Mouse (Mus musculus): Measurements from ENCODE around the gene Pdk2.

Gene Pdk2

GRCm38 (mm10) chr11:95041139-95041609 lies at the start of gene Pdk2:
Gene Pdk2 (minus strand): TSS chr11:95041354.
- DNase-seq (ENCODE audit: low spot score in 2 of 2): peak; percentile 91

DNA sequence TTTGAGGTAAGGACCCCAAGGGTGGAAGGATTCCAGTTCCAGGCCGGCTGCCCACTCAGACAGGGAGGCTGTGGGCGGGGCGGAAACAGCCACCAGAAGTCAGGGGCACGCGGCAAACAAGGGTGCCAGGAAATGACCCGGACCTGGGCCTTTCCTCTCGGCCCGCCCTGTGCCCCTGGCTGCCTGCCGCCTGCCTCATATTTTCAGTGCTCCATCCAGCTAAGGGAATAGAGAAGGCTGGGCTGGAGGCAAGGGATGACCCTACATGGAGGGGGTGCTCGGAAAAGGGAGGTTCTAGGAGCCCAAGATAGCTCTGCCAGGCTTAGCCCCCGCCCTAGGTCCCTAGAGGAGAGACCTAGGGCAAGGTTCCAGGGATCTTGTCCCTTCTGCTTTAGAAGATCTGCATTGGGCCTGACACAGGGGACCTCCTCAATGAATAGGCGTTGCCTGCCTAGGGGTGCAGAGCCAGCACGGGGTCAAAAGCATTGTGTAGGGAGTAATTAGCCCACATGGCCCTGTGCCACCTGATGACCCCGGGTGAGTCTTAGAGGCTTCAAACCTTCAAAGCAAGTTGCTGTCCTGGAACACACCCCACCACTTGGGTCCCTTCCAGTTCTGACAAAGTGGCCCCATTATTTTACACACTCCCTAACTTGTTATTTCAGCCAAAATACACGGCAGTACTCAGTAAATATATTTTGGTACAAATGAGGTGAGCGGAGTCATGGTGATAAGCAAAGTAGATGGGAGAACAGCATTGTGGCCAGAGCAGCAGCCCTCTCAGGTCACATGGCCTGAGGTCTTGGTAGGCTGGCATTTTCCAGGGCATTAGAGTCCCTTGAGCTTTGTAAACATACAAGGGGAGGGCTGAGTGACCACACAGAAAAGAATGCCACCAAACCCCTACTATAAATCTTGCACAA lies 48.0 kb upstream of the Pdk2 start:
- DNase-seq (ENCODE audit: low spot score in 2 of 2): no peak

DNA sequence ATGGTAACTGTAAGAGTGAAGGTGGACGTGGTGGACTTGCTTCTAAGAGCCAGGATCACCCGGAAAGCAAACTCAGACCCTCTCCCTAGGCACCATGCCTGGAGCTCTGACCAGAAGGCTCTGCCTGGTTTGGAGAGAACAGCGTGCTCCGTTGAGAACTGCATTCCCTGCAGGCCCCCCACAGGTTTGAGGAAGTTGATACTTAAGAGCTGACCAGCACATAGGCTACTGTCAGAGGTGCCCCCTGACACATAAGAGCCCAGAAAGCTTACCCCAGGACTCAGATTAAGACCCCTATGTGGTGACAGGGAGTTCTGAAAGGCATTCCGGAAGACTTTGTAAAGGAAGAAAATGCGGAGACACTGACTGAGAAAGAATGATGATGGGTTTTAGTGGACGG lies 47.1 kb upstream of the Pdk2 start:
- no peak for DNase-seq (ENCODE audit: low spot score in 2 of 2)

DNA sequence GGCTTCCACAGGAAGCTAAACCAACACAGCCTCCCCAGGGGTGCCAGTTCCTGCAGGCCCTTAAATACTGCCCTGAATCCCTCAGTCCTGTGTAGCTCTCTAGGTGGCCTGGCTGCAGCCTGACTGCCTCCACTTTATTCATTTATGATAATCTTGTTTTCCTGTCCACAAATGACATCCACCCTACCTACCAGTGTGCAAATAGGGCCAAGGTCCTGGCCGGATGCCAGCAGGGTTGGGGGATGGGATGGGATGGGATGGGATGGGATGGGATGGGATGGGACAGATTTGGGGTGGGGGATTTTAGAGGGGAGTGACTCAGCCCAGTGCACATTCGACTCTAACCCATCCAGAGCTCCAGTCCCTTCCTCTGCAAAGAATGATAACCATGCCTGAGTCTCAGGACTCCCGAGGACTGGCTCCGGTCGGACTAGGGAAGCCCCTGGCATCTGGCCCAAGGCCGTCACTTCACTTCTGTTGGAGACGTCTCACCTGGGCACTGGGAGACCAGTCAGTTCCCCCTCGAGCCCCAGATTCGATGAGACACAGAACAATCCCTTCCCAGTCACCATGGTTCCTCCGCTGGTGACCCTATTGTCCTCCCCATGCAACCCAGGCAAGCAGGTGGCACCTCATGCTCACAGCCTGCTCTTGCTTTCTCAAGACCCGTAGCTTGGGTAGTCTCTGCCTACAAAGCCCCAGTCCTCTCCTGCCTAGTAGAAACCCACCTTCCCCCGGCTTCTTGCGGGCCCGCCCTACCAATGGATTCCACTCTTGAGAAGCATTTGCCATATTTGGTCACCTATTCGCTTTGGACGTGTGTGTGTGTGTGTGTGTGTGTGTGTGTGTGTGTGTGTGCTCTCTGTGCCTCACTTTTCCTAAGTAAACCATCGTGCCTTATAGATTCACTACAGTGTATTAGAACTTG lies 46.4 kb upstream of the Pdk2 start:
- no peak for DNase-seq (ENCODE audit: low spot score in 2 of 2)

- no peak for DNase-seq (ENCODE audit: low spot score in 2 of 2)
Observed at GRCm38 (mm10) chr11:95086229-95086628, 45.1 kb upstream of the Pdk2 start.

- DNase-seq (ENCODE audit: low spot score in 2 of 2): no peak
Observed at GRCm38 (mm10) chr11:95085710-95086109, 44.6 kb upstream of the Pdk2 start.

DNA sequence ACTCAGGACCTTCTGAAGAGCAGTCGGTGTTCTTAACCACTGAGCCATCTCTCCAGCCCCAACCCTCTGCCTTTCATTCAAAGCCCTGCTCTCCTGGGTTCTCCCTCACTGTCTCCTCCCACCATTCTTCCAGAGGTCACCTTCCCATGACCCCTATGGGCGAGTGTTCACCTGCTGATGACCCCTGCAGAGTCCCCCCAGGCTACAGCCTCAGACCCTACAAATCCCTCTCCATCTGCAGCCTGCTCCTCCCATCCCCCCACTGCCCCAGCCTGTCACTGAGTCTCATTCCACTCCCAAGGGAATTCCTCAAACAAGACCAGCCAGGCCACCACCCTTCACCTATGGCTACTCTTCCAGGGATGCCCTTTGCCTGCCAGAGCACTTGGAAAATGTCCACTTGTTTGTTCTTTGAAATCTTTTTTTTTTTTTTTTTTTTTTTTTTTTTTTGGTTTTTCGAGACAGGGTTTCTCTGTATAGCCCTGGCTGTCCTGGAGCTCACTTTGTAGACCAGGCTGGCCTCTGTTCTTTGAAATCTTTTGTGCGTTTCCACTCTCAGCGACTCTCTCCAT lies 43.7 kb upstream of the Pdk2 start:
- no peak for DNase-seq (ENCODE audit: low spot score in 2 of 2)

DNA sequence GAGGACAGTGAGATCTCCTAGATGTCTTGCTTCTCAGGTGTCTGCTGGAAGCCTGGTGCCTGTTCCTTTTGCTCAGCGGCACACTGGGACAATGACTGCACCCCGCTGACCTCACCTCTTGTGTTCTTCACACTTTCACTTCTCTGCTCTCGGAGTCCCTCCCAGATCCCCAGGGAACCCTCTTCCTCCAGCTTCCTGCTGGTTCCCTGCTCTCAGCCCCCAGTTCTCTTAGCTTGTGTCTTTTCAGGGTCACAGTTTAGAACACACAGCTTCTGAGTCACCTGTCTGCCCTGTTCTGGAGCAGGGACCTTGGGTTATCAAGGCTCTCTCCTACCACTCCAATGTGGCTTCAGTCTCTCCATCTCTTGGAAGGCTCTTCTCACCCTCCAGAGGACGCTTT lies 43.0 kb upstream of the Pdk2 start:
- no peak for DNase-seq (ENCODE audit: low spot score in 2 of 2)

- no peak for DNase-seq (ENCODE audit: low spot score in 2 of 2)
Observed at GRCm38 (mm10) chr11:95082896-95083295, 41.7 kb upstream of the Pdk2 start.

DNA sequence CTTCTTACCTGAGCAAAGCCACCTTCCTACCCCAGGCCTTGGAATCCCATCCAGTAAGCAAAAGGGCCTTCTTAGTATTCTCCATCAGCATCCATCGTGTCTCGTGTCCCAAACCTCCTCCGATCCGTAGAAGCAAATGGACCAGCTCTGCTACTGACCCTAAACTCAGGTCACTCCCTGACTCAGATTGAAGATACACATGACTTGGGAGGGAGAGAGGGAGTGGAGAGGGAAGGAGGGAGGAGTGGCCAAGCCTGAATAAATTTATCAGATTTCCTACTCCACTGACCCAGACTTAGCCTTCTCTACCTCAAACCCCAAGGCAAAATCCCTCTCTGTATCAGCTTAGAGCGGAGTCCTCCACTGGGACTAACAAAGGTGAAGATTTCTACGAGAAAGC lies 39.6 kb upstream of the Pdk2 start:
- DNase-seq (ENCODE audit: low spot score in 2 of 2): no peak

DNA sequence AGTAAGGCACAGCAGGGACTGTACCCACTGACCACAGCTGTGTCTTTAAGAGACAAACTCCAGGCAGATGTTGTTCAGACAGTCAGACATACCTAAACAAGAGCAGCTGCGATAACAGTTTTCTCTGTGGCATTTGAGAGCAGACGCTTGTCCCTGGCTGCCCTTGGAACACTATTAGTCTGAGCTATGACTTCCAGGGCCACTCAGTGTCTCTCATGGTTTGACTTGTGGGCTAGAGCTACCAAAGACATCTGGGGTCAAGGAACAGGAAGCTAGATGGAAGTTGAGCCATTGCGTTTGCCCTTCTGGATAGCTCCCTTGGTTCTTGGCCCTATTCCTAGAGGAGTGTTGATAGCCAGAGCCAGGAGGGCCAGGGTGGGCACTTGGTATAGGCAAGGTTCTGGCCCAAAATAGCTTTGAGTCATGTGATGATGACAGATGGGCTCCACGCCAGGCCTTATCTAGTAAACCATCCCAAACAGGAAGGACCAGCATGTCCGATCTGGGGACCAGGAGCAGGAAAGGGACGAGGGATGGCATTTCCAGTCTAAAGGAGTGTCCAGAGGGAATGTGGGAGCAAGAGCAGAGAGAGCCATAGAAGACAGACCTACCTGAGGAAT lies 38.2 kb upstream of the Pdk2 start:
- DNase-seq (ENCODE audit: low spot score in 2 of 2): no peak

DNA sequence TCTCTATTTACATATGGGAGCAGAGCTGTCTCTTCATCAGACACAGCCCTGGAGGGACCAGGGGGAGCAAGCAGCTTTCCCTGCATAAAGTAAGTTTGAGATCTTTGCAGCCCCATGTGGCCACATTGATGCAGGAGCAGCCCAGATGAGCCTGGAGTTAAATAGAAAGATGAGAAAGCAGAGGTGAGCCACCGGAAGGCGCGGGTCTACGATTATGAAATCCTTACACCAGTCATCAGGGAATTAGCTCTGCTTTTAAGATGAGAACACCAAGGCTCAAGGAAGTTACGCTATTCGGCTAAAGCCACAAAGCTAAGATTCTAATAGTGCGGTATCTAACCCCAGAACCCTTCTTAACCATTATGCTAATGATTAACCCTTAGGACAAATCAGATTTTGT lies 36.8 kb upstream of the Pdk2 start:
- DNase-seq (ENCODE audit: low spot score in 2 of 2): no peak

GRCm38 (mm10) chr11:95076536-95077111 lies 35.5 kb upstream of the Pdk2 start, which contains the start of gene Itga3:
Gene Itga3 (minus strand): TSS chr11:95076801.
- peak in 1 of 2 experiments; percentile 14 for DNase-seq (ENCODE audit: low spot score in 2 of 2)

GRCm38 (mm10) chr11:95076041-95076535 lies 34.9 kb upstream of the Pdk2 start:
- DNase-seq (ENCODE audit: low spot score in 2 of 2): peak; percentile 41 to 51

GRCm38 (mm10) chr11:95075197-95076040 lies 34.3 kb upstream of the Pdk2 start:
- no peak for DNase-seq (ENCODE audit: low spot score in 2 of 2)

DNA sequence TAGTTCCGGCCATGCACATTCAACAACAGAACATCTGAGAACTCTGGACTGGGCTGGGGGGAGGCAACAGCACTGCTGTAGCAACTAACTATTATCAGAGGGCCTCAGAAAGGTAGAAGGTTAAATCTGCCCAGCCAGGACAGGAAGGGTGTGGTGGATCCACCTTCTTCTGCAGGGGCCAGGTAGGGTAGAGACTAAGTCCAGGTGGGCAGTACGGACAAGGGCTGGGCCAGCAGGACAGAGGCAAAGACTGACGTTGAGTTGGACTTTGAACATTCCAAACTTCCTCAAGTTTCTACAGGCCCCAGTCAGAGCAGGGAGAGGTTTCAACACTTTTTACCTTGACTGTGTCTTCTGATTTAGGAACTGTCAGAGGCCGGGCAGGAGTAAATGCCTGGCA lies 33.5 kb upstream of the Pdk2 start:
- DNase-seq (ENCODE audit: low spot score in 2 of 2): no peak

DNA sequence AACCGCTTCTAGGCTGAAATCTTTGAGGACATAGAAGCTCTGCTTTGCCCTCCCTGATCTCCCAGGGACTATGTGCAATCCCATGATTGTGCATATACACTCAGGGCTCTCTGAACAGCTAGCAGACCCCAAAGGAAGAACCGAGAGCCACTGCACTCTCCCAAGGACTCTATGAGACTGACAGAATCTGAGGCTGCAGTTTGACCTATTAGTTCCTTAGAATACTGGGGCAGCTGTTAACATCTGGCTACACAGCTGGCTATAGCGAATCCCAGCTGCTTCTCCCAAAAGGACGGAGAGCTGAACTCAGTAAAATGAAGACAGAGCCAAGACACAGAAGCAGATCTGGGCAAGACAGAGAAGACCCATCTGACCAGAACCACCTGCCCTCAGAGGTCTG lies 32.7 kb upstream of the Pdk2 start:
- DNase-seq (ENCODE audit: low spot score in 2 of 2): no peak

DNA sequence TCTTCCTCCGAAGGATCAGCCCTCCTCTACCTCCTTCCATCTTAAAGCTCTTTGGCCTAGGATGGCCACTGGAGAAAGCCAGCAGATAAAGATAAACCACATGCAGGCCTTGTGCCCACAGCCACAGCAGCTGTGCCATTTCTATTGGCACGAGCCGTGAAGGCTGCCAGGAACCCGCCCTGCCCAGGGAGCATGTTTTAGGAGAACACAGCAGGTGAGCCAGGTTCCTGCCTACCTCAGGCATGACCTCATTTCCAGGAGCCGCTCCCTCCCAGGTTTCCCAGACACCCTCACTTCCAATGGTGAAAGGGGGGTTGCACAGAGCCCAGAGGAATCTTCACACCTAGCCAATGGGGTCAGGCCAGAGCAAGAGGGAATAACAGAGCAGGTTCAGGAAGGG lies 31.6 kb upstream of the Pdk2 start:
- no peak for DNase-seq (ENCODE audit: low spot score in 2 of 2)

GRCm38 (mm10) chr11:95072136-95072535 lies 31.0 kb upstream of the Pdk2 start:
- DNase-seq (ENCODE audit: low spot score in 2 of 2): no peak

DNA sequence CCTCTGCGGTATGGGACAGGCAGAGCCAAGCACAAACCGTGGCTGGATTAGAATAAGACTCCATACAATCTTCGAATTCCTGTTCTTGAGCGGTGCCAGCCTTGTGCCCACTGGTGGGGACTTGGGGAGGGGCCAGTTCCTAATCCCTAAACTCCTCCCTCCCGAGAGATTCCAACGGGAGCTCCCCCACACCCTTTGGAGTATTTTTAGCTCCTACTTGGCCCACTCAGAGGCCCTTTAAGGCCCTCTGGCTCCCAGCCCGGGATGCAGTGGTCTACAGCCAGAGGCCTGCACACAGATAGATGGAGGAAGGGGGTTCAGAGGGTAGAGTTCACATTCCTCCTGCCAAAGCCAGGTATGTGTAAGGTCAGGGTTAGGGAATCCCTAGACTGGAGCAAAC lies 30.1 kb upstream of the Pdk2 start:
- no peak for DNase-seq (ENCODE audit: low spot score in 2 of 2)

Data from natural killer cell, adult 2 months (primary cell).